9 mouse cellular contexts compared by ENCODE assay signal in genomic region chr16:90044004-90044754, GRCm38 (mm10).
DNase-seq lines count a peak whose midpoint lies in the region; ATAC-seq and TF ChIP-seq lines count a peak whose summit lies in the region.
"Had no signal": no experiment of that assay in that cellular context is flagged by ENCODE, and none has a peak within 500 bp of the region (broad histone marks: within the 10 kb centered on the region; RNA-seq: fewer than 3 reads in every experiment).

No protein-coding gene starts in this region.

- H3K27me3 ChIP-seq in G1E (ENCODE audit: insufficient read depth, low read length): no peaks in the 10 kb centered on the region
- H3K27me3 ChIP-seq: limb, embryonic 15.5 days had no signal

- H3K36me3 ChIP-seq in G1E (replicated peaks): peaks cover 2% of the 10 kb centered on the region
- H3K36me3 ChIP-seq: limb, embryonic 15.5 days had no signal

- peak overlapping the region; percentile 65; the same call in 1 of the 2 replicates for H3K4me3 ChIP-seq in G1E (ENCODE audit: low read depth, low read length)
- H3K4me3 ChIP-seq: limb, embryonic 15.5 days had no signal

- no peak for TF ChIP-seq CTCF in G1E (IDR thresholded peaks at IDR 0.05; ENCODE audit: low read depth, low read length)

- H3K4me1 ChIP-seq in G1E (ENCODE audit: insufficient read depth, low read depth, low read length): peaks cover 29% of the 10 kb centered on the region

- DNase-seq in G1E (ENCODE audit: low spot score): no peak
- peak; percentile 66 for DNase-seq in c-Kit-positive CD71-negative TER-119-negative erythroid progenitor cells, embryonic 14.5 days (ENCODE audit: low read depth)
- peak; percentile 7 to 18 for DNase-seq in heart, postnatal 14 days
- DNase-seq in cerebellum, adult 18-20 months: no peak
- no peak for DNase-seq in adrenal gland, adult 8-10 months
- DNase-seq in yolk sac, embryonic 10.5 days (ENCODE audit: low spot score): no peak
- DNase-seq: cerebellum, postnatal 25 days had no signal

- intact Hi-C loops in heart, postnatal 14 days (cut with DNase I): no loop called here

- H3K9me3 ChIP-seq in G1E (replicated peaks): peaks cover 27% of the 10 kb centered on the region
- H3K9me3 ChIP-seq: limb, embryonic 15.5 days had no signal

- peak; percentile 58 for ATAC-seq in G1E (ENCODE audit: extremely low read depth, insufficient number of reproducible peaks, low FRiP score, poor library complexity, severe bottlenecking)
- peak; percentile 72 for ATAC-seq in monocyte, adult 5-6 weeks (replicated peaks; ENCODE audit: insufficient number of reproducible peaks, low FRiP score, low TSS enrichment, poor library complexity, severe bottlenecking)

Comparison
In these comparisons a context has a peak if more than half of its experiments do, and no peak if none do; other contexts are left out.
1. DNase-seq: peak in c-Kit-positive CD71-negative TER-119-negative erythroid progenitor cells, embryonic 14.5 days (single experiment) and heart, postnatal 14 days (2 of 2); none in G1E (single experiment), cerebellum, adult 18-20 months (0 of 2), adrenal gland, adult 8-10 months (single experiment) and yolk sac, embryonic 10.5 days (single experiment).